Mouse (Mus musculus) G1E (cell line): ENCODE data around the gene Cenpb.

Experiments
- CTCF ChIP-seq: IDR thresholded peaks from 2 replicates; pipeline ENCODE4 v1.5.1; 2012; ENCODE audit warnings: low read depth, low read length, inconsistent platforms, mixed read lengths
- POLR2AphosphoS5 ChIP-seq: IDR thresholded peaks from 2 replicates; pipeline ENCODE4 v1.6.1; 2012; ENCODE audit warnings: low read depth, low read length, inconsistent platforms; ENCODE audit not compliant: insufficient replicate concordance

DNA sequence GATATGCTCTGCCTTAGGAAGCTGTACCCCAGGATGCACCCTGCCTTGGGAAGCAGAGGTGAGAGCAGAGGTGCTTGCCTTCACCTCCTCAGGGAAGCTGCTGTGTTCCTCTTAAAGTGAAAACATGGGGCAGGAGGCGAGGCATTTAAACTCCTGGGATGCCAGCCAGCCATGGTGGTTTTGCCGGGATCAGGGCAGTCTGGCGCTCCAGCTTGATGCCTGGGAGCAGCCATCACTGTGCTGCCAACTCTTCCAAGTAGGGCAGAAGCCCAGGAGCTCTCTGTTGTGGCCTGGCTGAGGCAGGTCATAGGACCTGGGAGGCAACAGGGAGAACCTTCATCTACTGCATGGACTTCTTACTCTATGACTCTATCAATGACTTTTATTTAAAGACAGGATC lies 21.4 kb upstream of the Cenpb start:
- TF ChIP-seq CTCF (no peak), POLR2AphosphoS5 (no peak)
